Mouse (Mus musculus): Measurements from ENCODE around the gene Ipmk.
A peak's percentile ranks its signal among the peaks of the same experiment; 100 is the strongest.

Ipmk gene

GRCm38 (mm10) chr10:71340195-71340594 is 7.4 kb upstream of the Ipmk start:
- no peak for DNase-seq (ENCODE audit: low spot score)

GRCm38 (mm10) chr10:71341290-71341689 is 6.3 kb upstream of the Ipmk start:
- no peak for DNase-seq (ENCODE audit: low spot score)

GRCm38 (mm10) chr10:71342030-71342805 is 5.3 kb upstream of the Ipmk start:
- DNase-seq (ENCODE audit: low spot score) = peak; percentile 44

GRCm38 (mm10) chr10:71343130-71343529 is 4.4 kb upstream of the Ipmk start:
- no peak for DNase-seq (ENCODE audit: low spot score)

- no peak for DNase-seq (ENCODE audit: low spot score)
Observed at GRCm38 (mm10) chr10:71343567-71344265, 3.8 kb upstream of the Ipmk start.

- peak; percentile 95 for DNase-seq (ENCODE audit: low spot score)
Observed at GRCm38 (mm10) chr10:71344579-71345143, 2.9 kb upstream of the Ipmk start, which contains the start of gene Cisd1. Cisd1 (minus strand) TSS chr10:71344954.

- no peak for DNase-seq (ENCODE audit: low spot score)
Observed at GRCm38 (mm10) chr10:71346106-71346505, 1.5 kb upstream of the Ipmk start.

GRCm38 (mm10) chr10:71346722-71347508 is 648 bp upstream of the Ipmk start:
- DNase-seq (ENCODE audit: low spot score) = peak; percentile 49

- DNase-seq (ENCODE audit: low spot score) = peak; percentile 57
Observed at GRCm38 (mm10) chr10:71347964-71348636, 537 bp downstream of the Ipmk start.

GRCm38 (mm10) chr10:71348637-71349280 is 1.2 kb downstream of the Ipmk start:
- peak; percentile 39 for DNase-seq (ENCODE audit: low spot score)

- DNase-seq (ENCODE audit: low spot score) = no peak
Observed at GRCm38 (mm10) chr10:71349290-71349689, 1.7 kb downstream of the Ipmk start.

GRCm38 (mm10) chr10:71351301-71351700 is 3.7 kb downstream of the Ipmk start:
- no peak for DNase-seq (ENCODE audit: low spot score)

- DNase-seq (ENCODE audit: low spot score) = no peak
Observed at GRCm38 (mm10) chr10:71353850-71354249, 6.3 kb downstream of the Ipmk start.

GRCm38 (mm10) chr10:71354947-71355346 is 7.4 kb downstream of the Ipmk start:
- DNase-seq (ENCODE audit: low spot score) = no peak

- DNase-seq (ENCODE audit: low spot score) = no peak
Observed at GRCm38 (mm10) chr10:71361044-71361443, 13.5 kb downstream of the Ipmk start.

GRCm38 (mm10) chr10:71361836-71362562 is 14.4 kb downstream of the Ipmk start:
- peak; percentile 32 for DNase-seq (ENCODE audit: low spot score)

GRCm38 (mm10) chr10:71363440-71363839 is 15.9 kb downstream of the Ipmk start:
- DNase-seq (ENCODE audit: low spot score) = no peak

GRCm38 (mm10) chr10:71363858-71364257 is 16.3 kb downstream of the Ipmk start:
- DNase-seq (ENCODE audit: low spot score) = no peak

- DNase-seq (ENCODE audit: low spot score) = no peak
Observed at GRCm38 (mm10) chr10:71368128-71368940, 20.8 kb downstream of the Ipmk start.

GRCm38 (mm10) chr10:71369466-71369865 is 21.9 kb downstream of the Ipmk start:
- DNase-seq (ENCODE audit: low spot score) = no peak
